Mouse (Mus musculus): Measurements from ENCODE around the gene Macf1.

GRCm38 (mm10) chr4:123565291-123565861 lies 118.8 kb downstream of the Macf1 start:
- TF ChIP-seq CTCF (IDR thresholded peaks at IDR 0.05; ENCODE audit: control insufficient read depth, insufficient read depth, insufficient read length) (no peak), MYOD1 (IDR thresholded peaks at IDR 0.05; ENCODE audit: control insufficient read depth, insufficient read length, low read depth) (no peak), MYOG (IDR thresholded peaks at IDR 0.05; ENCODE audit: control insufficient read depth, extremely low read depth, insufficient read length) (no peak), MAX (IDR thresholded peaks at IDR 0.05) (no peak), USF1 (IDR thresholded peaks at IDR 0.05; ENCODE audit: low read depth) (no peak)
